Mouse (Mus musculus): ENCODE results near the gene Mtch1. TPM values are rescaled to one million over a fixed set of nuclear protein-coding genes. Genes with fewer than 3 reads are reported as not detected.

Gene Mtch1
- polyA plus RNA-seq, 1 experiment from 2014 or later: 265 TPM

- Histone ChIP-seq H3K4me2 (ENCODE audit: low read depth, low read length) (no peak overlapping the region), H3K27ac (ENCODE audit: low read length) (no peak overlapping the region), H3K36me3 (ENCODE audit: control insufficient read depth, insufficient read depth, low read length) (no peaks in the 10 kb centered on the region), H3K4me1 (replicated peaks; ENCODE audit: control insufficient read depth, insufficient read depth, low read length) (peaks cover 2% of the 10 kb centered on the region; the same call in 1 of the 2 replicates), H3K27me3 (ENCODE audit: control insufficient read depth, insufficient read depth, low read depth, low read length) (no peaks in the 10 kb centered on the region), H3K9ac (ENCODE audit: low read length) (no peak overlapping the region), H3K4me3 (ENCODE audit: low read length) (no peak overlapping the region), H3K9me3 (ENCODE audit: control insufficient read depth, low read length) (no peaks in the 10 kb centered on the region)
- WGBS: 70% methylated on average over 11 of the region's 11 CpGs
- ATAC-seq (ENCODE audit: low read depth): no peak
Measured at GRCm38 (mm10) chr17:29388978-29389377, 41.2 kb upstream of the Mtch1 start.

- Histone ChIP-seq H3K4me2 (ENCODE audit: low read depth, low read length) (no peak overlapping the region), H3K27me3 (ENCODE audit: control insufficient read depth, insufficient read depth, low read depth, low read length) (no peaks in the 10 kb centered on the region), H3K9ac (ENCODE audit: low read length) (no peak overlapping the region), H3K27ac (ENCODE audit: low read length) (no peak overlapping the region), H3K9me3 (ENCODE audit: control insufficient read depth, low read length) (no peaks in the 10 kb centered on the region), H3K36me3 (ENCODE audit: control insufficient read depth, insufficient read depth, low read length) (no peaks in the 10 kb centered on the region), H3K4me1 (replicated peaks; ENCODE audit: control insufficient read depth, insufficient read depth, low read length) (no peaks in the 10 kb centered on the region), H3K4me3 (ENCODE audit: low read length) (no peak overlapping the region)
- ATAC-seq (ENCODE audit: low read depth): no peak
- 69% methylated on average over 6 of the region's 6 CpGs for WGBS
Measured at GRCm38 (mm10) chr17:29385746-29386145, 38.0 kb upstream of the Mtch1 start.

GRCm38 (mm10) chr17:29384850-29385438 lies 37.2 kb upstream of the Mtch1 start:
- Histone ChIP-seq H3K4me1 (replicated peaks; ENCODE audit: control insufficient read depth, insufficient read depth, low read length) (no peaks in the 10 kb centered on the region), H3K4me3 (ENCODE audit: low read length) (no peak overlapping the region), H3K27ac (ENCODE audit: low read length) (no peak overlapping the region), H3K36me3 (ENCODE audit: control insufficient read depth, insufficient read depth, low read length) (no peaks in the 10 kb centered on the region), H3K27me3 (ENCODE audit: control insufficient read depth, insufficient read depth, low read depth, low read length) (no peaks in the 10 kb centered on the region), H3K9ac (ENCODE audit: low read length) (no peak overlapping the region), H3K9me3 (ENCODE audit: control insufficient read depth, low read length) (no peaks in the 10 kb centered on the region), H3K4me2 (ENCODE audit: low read depth, low read length) (no peak overlapping the region)
- 36% methylated on average over 5 of the region's 5 CpGs for WGBS
- ATAC-seq (ENCODE audit: low read depth): 0 out of 2 replicates have a peak, but pooled peaks have one; percentile 32

GRCm38 (mm10) chr17:29383923-29384322 lies 36.2 kb upstream of the Mtch1 start:
- ATAC-seq (ENCODE audit: low read depth): no peak
- Histone ChIP-seq H3K4me3 (ENCODE audit: low read length) (no peak overlapping the region), H3K9ac (ENCODE audit: low read length) (no peak overlapping the region), H3K27ac (ENCODE audit: low read length) (no peak overlapping the region), H3K4me1 (replicated peaks; ENCODE audit: control insufficient read depth, insufficient read depth, low read length) (no peaks in the 10 kb centered on the region), H3K9me3 (ENCODE audit: control insufficient read depth, low read length) (no peaks in the 10 kb centered on the region), H3K27me3 (ENCODE audit: control insufficient read depth, insufficient read depth, low read depth, low read length) (no peaks in the 10 kb centered on the region), H3K36me3 (ENCODE audit: control insufficient read depth, insufficient read depth, low read length) (no peaks in the 10 kb centered on the region), H3K4me2 (ENCODE audit: low read depth, low read length) (no peak overlapping the region)
- 62% methylated on average over 9 of the region's 9 CpGs for WGBS

- H3K27me3 ChIP-seq (ENCODE audit: control insufficient read depth, insufficient read depth, low read depth, low read length): no peaks in the 10 kb centered on the region
- no peaks in the 10 kb centered on the region for H3K9me3 ChIP-seq (ENCODE audit: control insufficient read depth, low read length)
- no peak for ATAC-seq (ENCODE audit: low read depth)
- no peaks in the 10 kb centered on the region for H3K36me3 ChIP-seq (ENCODE audit: control insufficient read depth, insufficient read depth, low read length)
- H3K4me2 ChIP-seq (ENCODE audit: low read depth, low read length): no peak overlapping the region
- no peak overlapping the region for H3K27ac ChIP-seq (ENCODE audit: low read length)
- no peak overlapping the region for H3K4me3 ChIP-seq (ENCODE audit: low read length)
- no peak overlapping the region; the same call in 1 of the 2 replicates for H3K9ac ChIP-seq (ENCODE audit: low read length)
- 42% methylated on average over 11 of the region's 11 CpGs for WGBS
- no peaks in the 10 kb centered on the region for H3K4me1 ChIP-seq (replicated peaks; ENCODE audit: control insufficient read depth, insufficient read depth, low read length)
Measured at GRCm38 (mm10) chr17:29382417-29382816, 34.7 kb upstream of the Mtch1 start.

- WGBS: 20% methylated on average over 7 of the region's 7 CpGs
- Histone ChIP-seq H3K27me3 (ENCODE audit: control insufficient read depth, insufficient read depth, low read depth, low read length) (no peaks in the 10 kb centered on the region), H3K4me1 (replicated peaks; ENCODE audit: control insufficient read depth, insufficient read depth, low read length) (no peaks in the 10 kb centered on the region), H3K4me3 (ENCODE audit: low read length) (no peak overlapping the region), H3K36me3 (ENCODE audit: control insufficient read depth, insufficient read depth, low read length) (no peaks in the 10 kb centered on the region), H3K27ac (ENCODE audit: low read length) (no peak overlapping the region), H3K4me2 (ENCODE audit: low read depth, low read length) (no peak overlapping the region), H3K9ac (ENCODE audit: low read length) (no peak overlapping the region), H3K9me3 (ENCODE audit: control insufficient read depth, low read length) (no peaks in the 10 kb centered on the region)
- ATAC-seq (ENCODE audit: low read depth): peak; percentile 88
Measured at GRCm38 (mm10) chr17:29381472-29381871, 33.7 kb upstream of the Mtch1 start.

GRCm38 (mm10) chr17:29380241-29380640 lies 32.5 kb upstream of the Mtch1 start:
- Histone ChIP-seq H3K9ac (ENCODE audit: low read length) (no peak overlapping the region), H3K4me3 (ENCODE audit: low read length) (no peak overlapping the region), H3K4me1 (replicated peaks; ENCODE audit: control insufficient read depth, insufficient read depth, low read length) (no peaks in the 10 kb centered on the region), H3K27ac (ENCODE audit: low read length) (no peak overlapping the region), H3K36me3 (ENCODE audit: control insufficient read depth, insufficient read depth, low read length) (no peaks in the 10 kb centered on the region), H3K4me2 (ENCODE audit: low read depth, low read length) (no peak overlapping the region), H3K9me3 (ENCODE audit: control insufficient read depth, low read length) (no peaks in the 10 kb centered on the region), H3K27me3 (ENCODE audit: control insufficient read depth, insufficient read depth, low read depth, low read length) (no peaks in the 10 kb centered on the region)
- ATAC-seq (ENCODE audit: low read depth): no peak
- WGBS: 75% methylated on average over 4 of the region's 4 CpGs

GRCm38 (mm10) chr17:29378056-29378455 lies 30.3 kb upstream of the Mtch1 start:
- Histone ChIP-seq H3K4me2 (ENCODE audit: low read depth, low read length) (no peak overlapping the region), H3K4me3 (ENCODE audit: low read length) (no peak overlapping the region), H3K4me1 (replicated peaks; ENCODE audit: control insufficient read depth, insufficient read depth, low read length) (no peaks in the 10 kb centered on the region), H3K27me3 (ENCODE audit: control insufficient read depth, insufficient read depth, low read depth, low read length) (no peaks in the 10 kb centered on the region), H3K9me3 (ENCODE audit: control insufficient read depth, low read length) (no peaks in the 10 kb centered on the region), H3K27ac (ENCODE audit: low read length) (no peak overlapping the region), H3K9ac (ENCODE audit: low read length) (no peak overlapping the region), H3K36me3 (ENCODE audit: control insufficient read depth, insufficient read depth, low read length) (no peaks in the 10 kb centered on the region)
- WGBS: 57% methylated on average over 8 of the region's 8 CpGs
- ATAC-seq (ENCODE audit: low read depth): no peak

- H3K4me2 ChIP-seq (ENCODE audit: low read depth, low read length): no peak overlapping the region
- H3K27ac ChIP-seq (ENCODE audit: low read length): no peak overlapping the region
- H3K4me3 ChIP-seq (ENCODE audit: low read length): no peak overlapping the region
- H3K36me3 ChIP-seq (ENCODE audit: control insufficient read depth, insufficient read depth, low read length): no peaks in the 10 kb centered on the region
- WGBS: 81% methylated on average over 10 of the region's 10 CpGs
- no peaks in the 10 kb centered on the region for H3K4me1 ChIP-seq (replicated peaks; ENCODE audit: control insufficient read depth, insufficient read depth, low read length)
- H3K9ac ChIP-seq (ENCODE audit: low read length): no peak overlapping the region
- H3K9me3 ChIP-seq (ENCODE audit: control insufficient read depth, low read length): no peaks in the 10 kb centered on the region
- H3K27me3 ChIP-seq (ENCODE audit: control insufficient read depth, insufficient read depth, low read depth, low read length): no peaks in the 10 kb centered on the region
- ATAC-seq (ENCODE audit: low read depth): no peak
Measured at GRCm38 (mm10) chr17:29375871-29376270, 28.1 kb upstream of the Mtch1 start.

Measured in lung, embryonic 16.5 days (tissue).